Mouse (Mus musculus) cortical plate, adult 2 months (tissue): ENCODE measurements around the gene Mamdc2.

Experiments used
- CTCF ChIP-seq: fragments of 200-500 bp; IDR thresholded peaks from 2 replicates; pipeline ENCODE4 v1.5.1; 2011; ENCODE audit warnings: mild to moderate bottlenecking, control low read depth, low read length; ENCODE audit not compliant: insufficient read depth; ENCODE audit errors: extremely low read depth
- POLR2A ChIP-seq: fragments of 200-500 bp; IDR thresholded peaks from 2 replicates; pipeline ENCODE4 v1.6.1; 2011; ENCODE audit warnings: mild to moderate bottlenecking, low read length, control low read depth; ENCODE audit not compliant: insufficient read depth; ENCODE audit errors: extremely low read depth

- TF ChIP-seq POLR2A (no peak), CTCF (no peak)
Measured at GRCm38 (mm10) chr19:23360536-23360935, 87.7 kb downstream of the Mamdc2 start.
